Mouse (Mus musculus) stomach, postnatal 0 days (tissue): ENCODE results near the gene Sprn.

Experiments
- CTCF ChIP-seq: IDR thresholded peaks from 2 replicates; pipeline ENCODE4 v1.5.1; 2016; ENCODE audit warnings: antibody characterized with exemption, low read depth, mild to moderate bottlenecking, moderate library complexity
- EP300 ChIP-seq: optimal IDR thresholded peaks from 2 replicates; pipeline ENCODE3; 2016; ENCODE audit warnings: antibody characterized with exemption

GRCm38 (mm10) chr7:140186646-140187620 lies 32.3 kb upstream of the Sprn start:
- TF ChIP-seq CTCF = peak; percentile 65
- TF ChIP-seq EP300 = no peak
